Mouse (Mus musculus): ENCODE data around the gene Vwa1.
"Not testable (repeated sequence)": the region's sequence is repeated elsewhere in the genome, so short reads cannot be mapped to it uniquely, and the experiment has no call there.

Vwa1 gene

GRCm38 (mm10) chr4:155745136-155745535 is 29.4 kb downstream of the Vwa1 start:
- no peak for DNase-seq (ENCODE audit: low read depth, low spot score)

- no peak for DNase-seq (ENCODE audit: low read depth, low spot score)
Observed at GRCm38 (mm10) chr4:155744474-155744873, 30.0 kb downstream of the Vwa1 start.

- DNase-seq (ENCODE audit: low read depth, low spot score) = no peak
Observed at GRCm38 (mm10) chr4:155742684-155743083, 31.8 kb downstream of the Vwa1 start.

- not testable (repeated sequence) for DNase-seq (ENCODE audit: low read depth, low spot score)
Observed at GRCm38 (mm10) chr4:155740681-155741080, 33.8 kb downstream of the Vwa1 start.

- DNase-seq (ENCODE audit: low read depth, low spot score) = no peak
Observed at GRCm38 (mm10) chr4:155739741-155740636, 34.5 kb downstream of the Vwa1 start.

GRCm38 (mm10) chr4:155739152-155739551 is 35.3 kb downstream of the Vwa1 start:
- no peak for DNase-seq (ENCODE audit: low read depth, low spot score)

- no peak for DNase-seq (ENCODE audit: low read depth, low spot score)
Observed at GRCm38 (mm10) chr4:155738262-155738661, 36.2 kb downstream of the Vwa1 start.

GRCm38 (mm10) chr4:155736421-155736820 is 38.1 kb downstream of the Vwa1 start:
- DNase-seq (ENCODE audit: low read depth, low spot score) = no peak

GRCm38 (mm10) chr4:155735788-155736187 is 38.7 kb downstream of the Vwa1 start:
- DNase-seq (ENCODE audit: low read depth, low spot score) = no peak

GRCm38 (mm10) chr4:155734951-155735702 is 39.4 kb downstream of the Vwa1 start:
- DNase-seq (ENCODE audit: low read depth, low spot score) = peak; percentile 70

GRCm38 (mm10) chr4:155734350-155734941 is 40.1 kb downstream of the Vwa1 start, which contains the start of gene Tmem240:
TSS of gene Tmem240 (plus strand) at chr4:155734800.
- peak; percentile 92 for DNase-seq (ENCODE audit: low read depth, low spot score)

- no peak for DNase-seq (ENCODE audit: low read depth, low spot score)
Observed at GRCm38 (mm10) chr4:155733267-155733666, 41.2 kb downstream of the Vwa1 start.

- no peak for DNase-seq (ENCODE audit: low read depth, low spot score)
Observed at GRCm38 (mm10) chr4:155727993-155728392, 46.5 kb downstream of the Vwa1 start.

GRCm38 (mm10) chr4:155721668-155722083 is 52.8 kb downstream of the Vwa1 start:
- peak; percentile 63 for DNase-seq (ENCODE audit: low read depth, low spot score)
